Mouse (Mus musculus) lung, postnatal 0 days (tissue): ENCODE measurements at regions not wholly inside any gene's neighbourhood (a gene's known extent, or its start where the extent isn't known, plus 50 kb on each side); places are given as distances from the start of the nearest gene placed in this dataset.

Source experiments
- CTCF ChIP-seq: IDR thresholded peaks from 2 replicates; pipeline ENCODE4 v1.5.1; 2016; ENCODE audit warnings: antibody characterized with exemption, mild to moderate bottlenecking
- EP300 ChIP-seq: IDR thresholded peaks from 2 replicates; pipeline ENCODE4 v1.6.1; 2016; ENCODE audit warnings: antibody characterized with exemption, mild to moderate bottlenecking, control low read depth

GRCm38 (mm10) chr3:50613011-50613410 is 169.6 kb upstream of the Slc7a11 start:
- TF ChIP-seq CTCF (no peak), EP300 (no peak)
